Mouse (Mus musculus) heart, embryonic 12.5 days (tissue): ENCODE results near the gene A130010J15Rik. TPM values are rescaled to one million over a fixed set of nuclear protein-coding genes. Genes with fewer than 3 reads are reported as not detected.
A peak's percentile ranks its signal among the peaks of the same experiment; 100 is the strongest.

Source experiments
- ATAC-seq: fragments of 200-750 bp; cut with Nextera tagmentation; 2 replicates; pipeline ENCODE4 v1.8.0; 2017; ENCODE audit warnings: moderate TSS enrichment, moderate library complexity; ENCODE audit not compliant: insufficient number of reproducible peaks, low FRiP score
- H3K27ac ChIP-seq: fragments of 300-500 bp; sonication (generic); 2 replicates; pipeline ENCODE4 v1.5.1; 2016; ENCODE audit warnings: mild to moderate bottlenecking, moderate library complexity; ENCODE audit not compliant: poor library complexity, severe bottlenecking
- H3K27me3 ChIP-seq: fragments of 300-500 bp; sonication (generic); replicated peaks from 2 replicates; pipeline ENCODE4 v1.6.1; 2016; ENCODE audit warnings: mild to moderate bottlenecking, moderate library complexity
- H3K36me3 ChIP-seq: fragments of 300-500 bp; sonication (generic); 2 replicates; pipeline ENCODE4 v1.6.1; 2016; ENCODE audit warnings: mild to moderate bottlenecking, moderate library complexity
- H3K4me1 ChIP-seq: fragments of 300-500 bp; sonication (generic); replicated peaks from 2 replicates; pipeline ENCODE4 v1.6.1; 2016; ENCODE audit warnings: mild to moderate bottlenecking
- H3K4me2 ChIP-seq: fragments of 300-500 bp; sonication (generic); 2 replicates; pipeline ENCODE4 v1.6.1; 2016; ENCODE audit warnings: mild to moderate bottlenecking, moderate library complexity
- H3K4me3 ChIP-seq: fragments of 300-500 bp; sonication (generic); 2 replicates; pipeline ENCODE4 v1.5.1; 2016; ENCODE audit warnings: mild to moderate bottlenecking
- H3K9ac ChIP-seq: fragments of 300-500 bp; sonication (generic); 2 replicates; pipeline ENCODE4 v1.6.1; 2016; ENCODE audit warnings: mild to moderate bottlenecking, moderate library complexity
- H3K9me3 ChIP-seq: fragments of 300-500 bp; sonication (generic); replicated peaks from 2 replicates; pipeline ENCODE4 v1.6.1; 2016; ENCODE audit warnings: mild to moderate bottlenecking, moderate library complexity
- WGBS: fragments of 180-500 bp; shearing (Covaris S2); methylation state at CpG from one replicate; pipeline ENCODE4 v1.1.7; 2016; 5-methylcytosine and 5-hydroxymethylcytosine counted together
- polyA plus RNA-seq: library from polyadenylated mRNA; unstranded; fragments of >200 nt; fragmentation: Nextera tagmentation; extraction: Ambion mirVana; gene quantifications from 2 replicates; pipeline ENCODE4 v1.2.1, GENCODE M21; 2016

Gene A130010J15Rik
- polyA plus RNA-seq, 1 experiment from 2014 or later = 13.9 TPM

- H3K4me1 ChIP-seq = 0 out of 2 replicates have a peak, but pooled peaks cover 4% of the 10 kb centered on the region
- WGBS = 73% methylated on average over 3 of the region's 3 CpGs
- no peak for ATAC-seq
- no peak overlapping the region for H3K4me2 ChIP-seq
- no peak overlapping the region for H3K27ac ChIP-seq
- H3K36me3 ChIP-seq = no peaks in the 10 kb centered on the region
- H3K9me3 ChIP-seq = no peaks in the 10 kb centered on the region
- H3K4me3 ChIP-seq = no peak overlapping the region
- H3K9ac ChIP-seq = no peak overlapping the region
- H3K27me3 ChIP-seq = no peaks in the 10 kb centered on the region
Observed at GRCm38 (mm10) chr1:193181104-193181503, 13.3 kb downstream of the A130010J15Rik start.

GRCm38 (mm10) chr1:193188257-193188656 lies 20.4 kb downstream of the A130010J15Rik start:
- Histone ChIP-seq H3K27ac (peak overlapping the region; percentile 90), H3K4me3 (no peak overlapping the region), H3K9ac (no peak overlapping the region), H3K27me3 (no peaks in the 10 kb centered on the region), H3K4me1 (peaks cover 37% of the 10 kb centered on the region), H3K4me2 (0 out of 2 replicates have a peak overlapping the region, but pooled peaks have one; percentile 21), H3K9me3 (no peaks in the 10 kb centered on the region), H3K36me3 (no peaks in the 10 kb centered on the region)
- 63% methylated on average over 6 of the region's 6 CpGs for WGBS
- no peak for ATAC-seq

GRCm38 (mm10) chr1:193189151-193189621 lies 21.3 kb downstream of the A130010J15Rik start:
- Histone ChIP-seq H3K27me3 (no peaks in the 10 kb centered on the region), H3K4me1 (peaks cover 37% of the 10 kb centered on the region), H3K4me2 (peak overlapping the region; percentile 21; the same call in 1 of the 2 replicates), H3K36me3 (no peaks in the 10 kb centered on the region), H3K9me3 (no peaks in the 10 kb centered on the region), H3K9ac (peak overlapping the region; percentile 22; the same call in 1 of the 2 replicates), H3K27ac (peak overlapping the region; percentile 90), H3K4me3 (no peak overlapping the region)
- ATAC-seq = peak; percentile 93
- 11% methylated on average over 9 of the region's 9 CpGs for WGBS

GRCm38 (mm10) chr1:193189771-193190170 lies 21.9 kb downstream of the A130010J15Rik start:
- Histone ChIP-seq H3K27me3 (no peaks in the 10 kb centered on the region), H3K9ac (peak overlapping the region; percentile 22; the same call in 1 of the 2 replicates), H3K4me3 (no peak overlapping the region), H3K36me3 (no peaks in the 10 kb centered on the region), H3K4me1 (peaks cover 37% of the 10 kb centered on the region), H3K27ac (peak overlapping the region; percentile 90), H3K9me3 (no peaks in the 10 kb centered on the region), H3K4me2 (no peak overlapping the region)
- peak; percentile 40; the same call in 1 of the 2 replicates for ATAC-seq
- WGBS = 20% methylated on average over 3 of the region's 3 CpGs

- 64% methylated on average over 7 of the region's 7 CpGs for WGBS
- Histone ChIP-seq H3K9ac (no peak overlapping the region), H3K27ac (peak overlapping the region; percentile 19), H3K4me3 (no peak overlapping the region), H3K9me3 (no peaks in the 10 kb centered on the region), H3K4me1 (peaks cover 37% of the 10 kb centered on the region), H3K36me3 (no peaks in the 10 kb centered on the region), H3K4me2 (no peak overlapping the region), H3K27me3 (no peaks in the 10 kb centered on the region)
- no peak for ATAC-seq
Observed at GRCm38 (mm10) chr1:193191675-193192283, 23.9 kb downstream of the A130010J15Rik start.

- no peak overlapping the region for H3K4me2 ChIP-seq
- no peak overlapping the region for H3K4me3 ChIP-seq
- peaks cover 27% of the 10 kb centered on the region for H3K4me1 ChIP-seq
- ATAC-seq = no peak
- H3K27ac ChIP-seq = no peak overlapping the region
- H3K9ac ChIP-seq = no peak overlapping the region
- H3K27me3 ChIP-seq = no peaks in the 10 kb centered on the region
- H3K9me3 ChIP-seq = no peaks in the 10 kb centered on the region
- WGBS = 79% methylated on average over 3 of the region's 3 CpGs
- H3K36me3 ChIP-seq = no peaks in the 10 kb centered on the region
Observed at GRCm38 (mm10) chr1:193194416-193195140, 26.7 kb downstream of the A130010J15Rik start.

- Histone ChIP-seq H3K27me3 (no peaks in the 10 kb centered on the region), H3K4me1 (peaks cover 20% of the 10 kb centered on the region), H3K9ac (no peak overlapping the region), H3K4me3 (no peak overlapping the region), H3K4me2 (no peak overlapping the region), H3K27ac (no peak overlapping the region), H3K9me3 (no peaks in the 10 kb centered on the region), H3K36me3 (no peaks in the 10 kb centered on the region)
- 48% methylated on average over 3 of the region's 3 CpGs for WGBS
- no peak for ATAC-seq
Observed at GRCm38 (mm10) chr1:193195169-193195810, 27.4 kb downstream of the A130010J15Rik start.

GRCm38 (mm10) chr1:193197494-193198205 lies 29.8 kb downstream of the A130010J15Rik start:
- no peak overlapping the region for H3K27ac ChIP-seq
- H3K27me3 ChIP-seq = no peaks in the 10 kb centered on the region
- WGBS = 84% methylated on average over 18 of the region's 18 CpGs
- H3K36me3 ChIP-seq = no peaks in the 10 kb centered on the region
- ATAC-seq = no peak
- no peak overlapping the region for H3K4me3 ChIP-seq
- H3K9ac ChIP-seq = no peak overlapping the region
- H3K4me1 ChIP-seq = peaks cover 4% of the 10 kb centered on the region
- no peaks in the 10 kb centered on the region for H3K9me3 ChIP-seq
- H3K4me2 ChIP-seq = no peak overlapping the region

- H3K27me3 ChIP-seq = no peaks in the 10 kb centered on the region
- H3K36me3 ChIP-seq = no peaks in the 10 kb centered on the region
- 73% methylated on average over 2 of the region's 2 CpGs for WGBS
- H3K9me3 ChIP-seq = no peaks in the 10 kb centered on the region
- H3K9ac ChIP-seq = no peak overlapping the region
- no peak overlapping the region for H3K4me2 ChIP-seq
- no peak for ATAC-seq
- no peak overlapping the region for H3K27ac ChIP-seq
- H3K4me3 ChIP-seq = no peak overlapping the region
- H3K4me1 ChIP-seq = peaks cover 4% of the 10 kb centered on the region
Observed at GRCm38 (mm10) chr1:193198312-193198711, 30.5 kb downstream of the A130010J15Rik start.

- Histone ChIP-seq H3K9ac (no peak overlapping the region), H3K4me2 (no peak overlapping the region), H3K4me3 (no peak overlapping the region), H3K27me3 (no peaks in the 10 kb centered on the region), H3K9me3 (no peaks in the 10 kb centered on the region), H3K36me3 (no peaks in the 10 kb centered on the region), H3K4me1 (peaks cover 10% of the 10 kb centered on the region), H3K27ac (no peak overlapping the region)
- no peak for ATAC-seq
- 77% methylated on average over 8 of the region's 8 CpGs for WGBS
Observed at GRCm38 (mm10) chr1:193200640-193201382, 33.0 kb downstream of the A130010J15Rik start.
